ENCODE assay signal across 8 mouse cellular contexts in the genomic region with DNA sequence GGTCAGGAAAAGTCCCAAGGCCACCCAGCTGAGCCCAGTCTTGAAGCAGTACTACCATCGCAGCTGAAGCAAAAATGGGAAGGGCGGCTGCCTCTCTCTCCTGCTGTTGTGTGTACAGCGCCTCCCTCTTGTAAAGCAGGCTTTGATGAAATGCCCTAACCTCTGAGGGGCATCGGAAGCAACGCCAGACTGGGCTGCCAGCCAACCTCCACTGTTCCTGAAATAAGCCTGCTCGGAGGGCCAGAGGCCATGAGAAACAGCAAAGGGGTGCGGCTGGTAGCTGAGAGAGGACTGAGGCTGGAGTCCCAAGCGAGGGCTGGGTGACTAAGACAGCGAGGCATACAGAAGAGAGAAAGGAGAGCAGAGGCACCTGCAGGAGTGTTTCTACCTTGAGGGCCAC. TPM values are rescaled to one million over a fixed set of nuclear protein-coding genes. Genes with fewer than 3 reads are reported as not detected.
DNase-seq lines count a peak whose midpoint lies in the region; ATAC-seq lines count a peak whose summit lies in the region.

No protein-coding gene starts in this region.

- H3K4me2 ChIP-seq in limb, embryonic 13.5 days (replicated peaks), result peak overlapping the region; percentile 14
- peak overlapping the region; percentile 38 for H3K4me2 ChIP-seq in heart, embryonic 16.5 days (ENCODE audit: low read depth, low read length)
- no peak overlapping the region for H3K4me2 ChIP-seq in lung, embryonic 15.5 days

- no peak for DNase-seq in limb, embryonic 10.5 days (ENCODE audit: low spot score)
- DNase-seq in adrenal gland, postnatal 4 days (ENCODE audit: low spot score in 2 of 2), result peak; percentile 26 to 51
- DNase-seq in layer of hippocampus, postnatal 25 days (ENCODE audit: extremely low spot score in 1 of 2, low spot score in 1 of 2), result no peak
- no peak for DNase-seq in right cerebral cortex, adult 2 months (ENCODE audit: low spot score in 2 of 2)
- DNase-seq in layer of hippocampus, adult 9-11 months, result no peak

- peak overlapping the region; percentile 3; the same call in 1 of the 2 replicates for H3K27ac ChIP-seq in limb, embryonic 13.5 days
- no peak overlapping the region for H3K27ac ChIP-seq in limb, embryonic 10.5 days
- peak overlapping the region; percentile 83 for H3K27ac ChIP-seq in heart, embryonic 16.5 days (ENCODE audit: low read length)
- peak overlapping the region; percentile 62 for H3K27ac ChIP-seq in lung, embryonic 15.5 days

- peaks cover 39% of the 10 kb centered on the region for H3K4me1 ChIP-seq in limb, embryonic 13.5 days
- peaks cover 27% of the 10 kb centered on the region for H3K4me1 ChIP-seq in limb, embryonic 10.5 days
- H3K4me1 ChIP-seq in heart, embryonic 16.5 days (ENCODE audit: control insufficient read depth, insufficient read depth, low read length), result peaks cover 51% of the 10 kb centered on the region
- peaks cover 59% of the 10 kb centered on the region for H3K4me1 ChIP-seq in lung, embryonic 15.5 days

- peaks cover 62% of the 10 kb centered on the region for H3K27me3 ChIP-seq in limb, embryonic 13.5 days
- peaks cover 65% of the 10 kb centered on the region for H3K27me3 ChIP-seq in limb, embryonic 10.5 days (ENCODE audit: low read depth, poor library complexity, severe bottlenecking)
- H3K27me3 ChIP-seq in heart, embryonic 16.5 days (ENCODE audit: control insufficient read depth, insufficient read depth, low read length), result peaks cover 9% of the 10 kb centered on the region; the same call in 1 of the 2 replicates
- peaks cover 26% of the 10 kb centered on the region for H3K27me3 ChIP-seq in lung, embryonic 15.5 days

- no peak overlapping the region for H3K4me3 ChIP-seq in limb, embryonic 13.5 days
- H3K4me3 ChIP-seq in limb, embryonic 10.5 days, result no peak overlapping the region
- H3K4me3 ChIP-seq in heart, embryonic 16.5 days (ENCODE audit: low read length), result no peak overlapping the region
- H3K4me3 ChIP-seq in lung, embryonic 15.5 days, result no peak overlapping the region

- peak overlapping the region; percentile 25; the same call in 1 of the 2 replicates for H3K9ac ChIP-seq in limb, embryonic 13.5 days
- H3K9ac ChIP-seq in heart, embryonic 16.5 days (ENCODE audit: low read length), result peak overlapping the region; percentile 59
- no peak overlapping the region for H3K9ac ChIP-seq in lung, embryonic 15.5 days

- WGBS in limb, embryonic 13.5 days, result 44% methylated on average over 9 of the region's 9 CpGs
- WGBS in limb, embryonic 10.5 days, result 72% methylated on average over 9 of the region's 9 CpGs
- 15% methylated on average over 9 of the region's 9 CpGs for WGBS in heart, embryonic 16.5 days
- WGBS in lung, embryonic 15.5 days, result 23% methylated on average over 9 of the region's 9 CpGs

- no peak for ATAC-seq in limb, embryonic 13.5 days (ENCODE audit: low FRiP score, low read depth)
- ATAC-seq in heart, embryonic 16.5 days (replicated peaks; ENCODE audit: extremely low read depth, insufficient read depth, low FRiP score), result peak; percentile 68
- no peak for ATAC-seq in lung, embryonic 15.5 days (ENCODE audit: borderline replicate concordance, extremely low read depth, low FRiP score, low TSS enrichment)

- no peaks in the 10 kb centered on the region for H3K9me3 ChIP-seq in limb, embryonic 13.5 days
- H3K9me3 ChIP-seq in limb, embryonic 10.5 days (replicated peaks), result no peaks in the 10 kb centered on the region
- no peaks in the 10 kb centered on the region for H3K9me3 ChIP-seq in heart, embryonic 16.5 days (replicated peaks; ENCODE audit: control insufficient read depth, low read length)
- H3K9me3 ChIP-seq in lung, embryonic 15.5 days, result no peaks in the 10 kb centered on the region

- peaks cover 31% of the 10 kb centered on the region for H3K36me3 ChIP-seq in limb, embryonic 13.5 days
- 0 out of 2 replicates have a peak, but pooled peaks cover 2% of the 10 kb centered on the region for H3K36me3 ChIP-seq in limb, embryonic 10.5 days
- H3K36me3 ChIP-seq in heart, embryonic 16.5 days (ENCODE audit: control insufficient read depth, insufficient read depth), result peaks cover 37% of the 10 kb centered on the region
- peaks cover 38% of the 10 kb centered on the region for H3K36me3 ChIP-seq in lung, embryonic 15.5 days

RNA-seq across cellular contexts. Expression of gene Pdgfa, which starts 8.4 kb away (rescaled TPM):
- 47.4 and 52.1 TPM in 2 replicates for polyA plus RNA-seq in limb, embryonic 13.5 days (2015; fragmentation: Nextera tagmentation; extraction: Ambion mirVana)
- polyA plus RNA-seq in limb, embryonic 10.5 days (2016; fragmentation: Nextera tagmentation; extraction: Ambion mirVana), result 26.8 and 28.8 TPM in 2 replicates
- total RNA-seq in adrenal gland, postnatal 4 days (2021), result 10 to 100 TPM; 30.4 to 33.9 TPM
- polyA plus RNA-seq in heart, embryonic 16.5 days (2015; fragmentation: Nextera tagmentation; extraction: Ambion mirVana), result 54.0 and 56.0 TPM in 2 replicates
- 53.2 and 56.3 TPM in 2 replicates for polyA plus RNA-seq in lung, embryonic 15.5 days (2015; fragmentation: Nextera tagmentation; extraction: Ambion mirVana)
- 10 to 100 TPM; 42.3 to 45.8 TPM for total RNA-seq in layer of hippocampus, postnatal 25 days (2021)

Comparison
In these comparisons a context has a peak if more than half of its experiments do, and no peak if none do; other contexts are left out.
1. DNase-seq: peak in adrenal gland, postnatal 4 days (2 of 2); none in limb, embryonic 10.5 days (single experiment), layer of hippocampus, postnatal 25 days (0 of 2), right cerebral cortex, adult 2 months (0 of 2) and layer of hippocampus, adult 9-11 months (single experiment).